Mouse (Mus musculus) ES-CJ7 (cell line): ENCODE results near the gene Gabrb1.
A peak's percentile ranks its signal among the peaks of the same experiment; 100 is the strongest.
"Not testable (repeated sequence)": the region's sequence is repeated elsewhere in the genome, so short reads cannot be mapped to it uniquely, and the experiment has no call there.

Experiments used
- DNase-seq: peaks from one replicate; pipeline ENCODE4 v3.0.0; 2011; ENCODE audit warnings: low read depth, low spot score

Gabrb1 gene

GRCm38 (mm10) chr5:72003811-72004435, 346.0 kb downstream of the Gabrb1 start:
- no peak for DNase-seq

DNA sequence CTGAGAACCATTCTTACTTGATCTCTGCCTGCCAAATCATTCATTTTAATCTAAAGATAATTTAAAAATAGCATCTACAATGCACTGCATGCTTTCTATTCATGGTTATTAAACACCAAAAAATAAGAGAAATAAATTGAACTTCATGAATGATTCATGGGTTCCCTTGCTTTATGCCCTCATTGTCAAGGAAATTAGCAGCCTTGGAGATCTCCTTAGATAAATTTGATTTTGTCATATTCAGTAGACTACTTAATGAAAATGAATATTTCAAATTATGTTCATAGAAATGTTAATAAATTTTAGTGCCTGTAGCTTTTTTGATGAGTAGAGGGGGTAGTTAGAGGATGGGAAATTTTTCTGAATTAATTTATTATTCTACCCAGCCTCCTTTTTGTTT, 379.0 kb downstream of the Gabrb1 start:
- no peak for DNase-seq

- no peak for DNase-seq
Measured at GRCm38 (mm10) chr5:72043226-72044151, 385.6 kb downstream of the Gabrb1 start.

GRCm38 (mm10) chr5:72046261-72046660, 388.3 kb downstream of the Gabrb1 start:
- DNase-seq = no peak

DNA sequence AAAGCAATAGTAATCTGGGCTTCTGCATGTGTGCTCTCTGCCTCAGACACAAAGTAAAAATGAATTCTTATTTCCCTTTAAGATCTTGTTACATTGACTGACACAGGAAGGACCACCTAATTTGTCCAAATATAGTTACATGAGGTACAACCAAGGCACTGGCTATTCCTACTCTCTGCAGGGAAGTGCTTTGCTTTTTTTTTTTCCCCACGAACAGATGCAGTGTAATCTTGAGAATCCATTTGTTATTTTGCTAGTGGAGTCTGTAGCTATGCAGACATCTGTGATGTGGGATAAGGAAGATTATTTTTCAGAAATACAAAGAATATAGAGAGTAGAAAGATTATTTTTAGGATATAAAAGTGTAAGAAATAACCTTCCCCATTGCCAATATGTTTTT, 406.2 kb downstream of the Gabrb1 start:
- no peak for DNase-seq

DNA sequence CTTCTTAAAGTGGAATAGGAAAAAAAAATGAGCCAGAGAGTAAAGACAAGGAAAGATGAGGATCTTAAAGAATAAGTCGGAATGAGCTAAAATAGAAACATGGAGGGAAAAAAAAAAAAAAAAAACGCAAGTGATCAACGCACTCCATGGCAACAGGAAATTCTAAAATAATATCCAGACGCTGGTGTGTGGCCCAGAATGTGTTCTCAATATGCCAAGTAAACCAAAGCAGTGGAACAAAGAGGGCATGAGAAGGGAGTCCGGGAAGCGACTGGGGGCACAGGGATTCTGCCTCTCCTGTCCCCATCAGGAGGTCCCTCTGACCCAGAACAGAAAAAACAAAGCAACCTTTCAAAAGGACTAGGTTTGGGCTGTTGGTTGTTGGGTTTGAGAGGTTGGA, 410.9 kb downstream of the Gabrb1 start:
- DNase-seq = no peak

GRCm38 (mm10) chr5:72069398-72069797, 411.5 kb downstream of the Gabrb1 start:
- DNase-seq = not testable (repeated sequence)

- DNase-seq = no peak
Measured at GRCm38 (mm10) chr5:72076781-72077180, 418.9 kb downstream of the Gabrb1 start.

GRCm38 (mm10) chr5:72086518-72086917, 428.6 kb downstream of the Gabrb1 start:
- DNase-seq = no peak

- no peak for DNase-seq
Measured at GRCm38 (mm10) chr5:72094582-72094981, 436.7 kb downstream of the Gabrb1 start.

DNA sequence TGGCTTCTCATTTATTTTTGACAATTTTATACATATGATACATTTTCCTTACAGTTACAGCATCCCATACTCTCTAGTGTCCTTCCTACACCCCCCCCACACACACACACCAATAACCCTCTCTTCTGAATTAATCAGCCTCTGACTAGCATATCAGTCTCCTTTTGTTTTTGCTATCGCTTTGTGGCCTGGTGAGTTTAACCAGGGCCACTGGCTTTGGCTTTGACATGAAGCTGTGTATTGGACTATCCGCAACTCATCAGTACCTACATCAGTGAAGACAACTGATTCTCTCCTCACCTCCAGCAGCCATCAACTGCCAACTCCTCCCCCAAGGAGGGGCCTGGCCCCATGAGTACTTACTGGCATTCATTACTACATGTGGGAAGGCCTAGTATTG, 437.1 kb downstream of the Gabrb1 start:
- DNase-seq = no peak

DNA sequence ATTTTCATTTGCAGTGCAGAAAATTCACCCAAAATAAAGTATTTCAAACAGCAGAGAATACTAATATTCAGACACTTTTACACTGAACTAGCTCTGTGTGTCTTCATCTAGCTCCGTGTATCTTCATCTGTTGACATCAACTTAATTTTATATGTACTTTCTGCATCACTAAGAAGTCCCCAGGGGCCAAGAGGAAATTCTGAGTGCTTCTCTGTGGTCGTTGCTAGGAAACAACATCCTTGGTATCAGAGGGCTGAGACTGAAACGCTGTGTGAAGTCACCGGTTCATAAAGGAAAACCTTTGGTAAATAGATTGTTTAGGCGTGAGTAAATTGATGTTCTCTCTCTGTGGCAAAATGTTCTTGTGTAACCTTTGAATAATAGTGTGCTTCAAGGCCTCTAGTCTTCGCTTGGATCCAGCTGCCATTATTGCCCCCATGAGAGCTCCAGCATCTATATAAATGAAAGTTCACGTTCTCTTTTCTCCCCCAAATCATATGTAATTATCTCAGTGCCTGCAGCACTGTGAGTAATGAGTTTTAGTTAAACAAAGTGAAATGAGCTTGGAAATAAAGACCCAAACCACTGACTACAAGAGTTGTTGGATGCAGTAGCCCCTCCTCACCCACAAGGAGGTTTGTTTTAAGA, 446.5 kb downstream of the Gabrb1 start:
- DNase-seq = no peak

DNA sequence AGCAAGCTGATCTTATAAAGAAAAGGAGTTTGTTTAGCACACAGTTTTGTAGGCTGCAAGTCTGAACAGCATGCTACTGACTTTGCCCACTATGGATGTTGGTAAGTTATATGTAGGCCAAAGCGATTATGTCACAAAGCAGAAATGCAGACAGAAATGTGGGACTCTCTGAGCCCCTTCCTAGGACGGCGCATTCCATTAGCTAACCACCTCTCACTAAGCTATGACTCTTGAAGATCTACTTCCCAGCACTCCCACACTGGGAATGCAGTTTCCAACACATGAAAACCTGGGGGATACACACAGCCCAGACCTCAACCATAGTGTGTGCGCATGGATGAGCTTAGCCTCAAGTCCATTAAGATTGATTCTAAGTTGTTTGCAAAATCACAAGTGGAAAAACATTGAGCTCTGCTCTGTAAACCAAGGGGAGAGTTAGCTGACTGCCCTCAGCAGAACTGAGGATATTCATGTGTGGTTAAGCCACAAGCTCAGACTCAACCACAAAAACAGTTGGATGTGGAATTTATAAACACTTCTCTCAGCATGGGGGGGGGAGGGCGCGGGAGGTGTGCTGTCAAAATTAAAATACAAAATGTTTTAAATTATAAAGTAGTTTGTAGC, 464.6 kb downstream of the Gabrb1 start:
- DNase-seq = no peak

DNA sequence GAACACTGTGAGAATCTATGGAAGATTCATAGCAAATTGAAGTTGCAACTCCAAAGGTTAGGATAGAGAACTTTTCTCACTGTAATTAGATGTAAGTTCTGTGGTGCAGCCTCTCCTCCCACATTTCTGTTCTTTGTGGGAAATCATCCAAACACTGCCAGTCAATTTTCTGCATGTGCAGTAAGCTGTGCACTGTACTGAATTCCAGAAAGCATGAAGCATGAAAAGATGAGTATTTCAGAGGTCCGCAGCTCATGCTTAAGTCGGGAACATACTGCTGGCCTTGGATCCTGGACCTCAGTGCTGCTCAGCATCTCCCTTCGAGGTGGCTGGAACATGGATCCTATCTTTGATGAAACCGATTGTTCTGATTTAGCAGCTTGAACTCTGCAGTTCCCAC, 468.8 kb downstream of the Gabrb1 start:
- no peak for DNase-seq

GRCm38 (mm10) chr5:72133906-72134305, 476.0 kb downstream of the Gabrb1 start:
- DNase-seq = peak; percentile 59

DNA sequence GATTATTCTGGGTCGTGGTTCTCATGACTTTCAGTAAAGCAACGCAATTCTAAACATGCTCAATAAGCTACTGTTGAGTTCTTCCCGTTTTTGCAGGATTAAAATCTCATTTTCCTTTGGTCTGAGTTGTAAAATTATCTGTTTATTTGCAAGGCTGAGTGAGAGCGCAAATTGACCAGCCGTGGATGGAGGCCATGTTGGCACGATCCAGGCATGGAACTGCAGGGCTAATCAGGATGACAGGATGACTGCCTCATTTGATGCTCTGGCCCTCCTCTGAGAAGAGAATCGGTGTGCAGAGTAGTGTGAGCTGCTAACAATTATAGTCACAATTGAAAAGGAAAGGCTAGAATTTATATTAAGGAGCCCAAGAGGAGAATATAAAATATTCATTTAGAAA, 480.3 kb downstream of the Gabrb1 start:
- no peak for DNase-seq

DNA sequence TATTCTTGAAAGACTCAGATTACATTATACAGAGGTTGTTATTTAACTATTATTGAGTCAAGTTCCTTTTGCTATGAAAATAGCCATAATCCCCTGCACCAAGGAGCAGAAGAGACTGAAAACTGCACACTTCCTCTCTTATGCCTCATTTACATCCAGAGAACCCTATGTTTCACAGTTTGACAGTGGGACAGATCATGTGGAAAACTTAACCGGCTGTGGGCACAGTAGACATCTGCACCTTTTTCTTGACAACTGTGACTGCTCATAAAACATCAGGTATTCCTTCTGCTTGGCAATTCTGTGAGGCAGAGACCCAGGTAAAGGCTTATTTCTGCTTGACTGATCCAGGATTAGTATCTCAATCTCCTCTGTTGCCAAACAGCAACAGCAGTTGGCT, 481.7 kb downstream of the Gabrb1 start:
- DNase-seq = no peak

DNA sequence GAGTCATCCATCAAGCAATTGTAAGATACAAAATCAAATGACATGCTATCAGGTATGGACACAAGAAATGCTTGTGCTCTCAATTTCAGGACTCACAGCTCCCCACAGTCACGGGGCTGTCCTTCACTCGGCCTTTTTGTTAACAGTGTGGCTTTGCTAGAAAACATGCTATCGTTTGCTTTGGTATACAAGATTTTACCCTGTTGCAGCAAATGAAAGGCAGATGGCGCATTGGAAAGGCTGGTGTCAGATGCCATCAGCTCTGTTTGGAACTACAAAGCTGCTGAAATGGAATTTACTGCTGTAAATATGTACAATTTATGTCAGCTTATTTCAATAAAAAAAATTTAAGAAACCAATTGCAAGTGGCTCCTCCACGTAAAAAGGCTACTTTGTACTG, 490.8 kb downstream of the Gabrb1 start:
- DNase-seq = no peak

DNA sequence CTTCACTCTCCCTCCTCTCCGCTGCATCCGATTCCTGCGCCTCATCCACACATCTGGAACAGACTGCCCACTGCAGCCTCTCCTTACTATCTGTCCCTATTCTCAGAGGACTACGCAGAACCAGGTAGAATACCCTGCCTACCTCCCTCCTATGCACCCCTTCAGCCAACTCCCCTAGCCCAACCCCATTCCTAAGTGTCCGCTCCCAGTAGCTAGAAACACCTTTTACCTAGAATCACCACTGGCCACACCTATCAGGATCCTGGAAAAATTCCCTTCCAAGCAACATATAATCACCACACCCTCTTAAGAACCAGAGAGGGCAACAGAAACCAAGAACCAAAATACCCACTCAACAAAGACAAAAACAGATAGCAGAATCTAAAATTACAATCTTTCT, 493.0 kb downstream of the Gabrb1 start:
- no peak for DNase-seq

DNA sequence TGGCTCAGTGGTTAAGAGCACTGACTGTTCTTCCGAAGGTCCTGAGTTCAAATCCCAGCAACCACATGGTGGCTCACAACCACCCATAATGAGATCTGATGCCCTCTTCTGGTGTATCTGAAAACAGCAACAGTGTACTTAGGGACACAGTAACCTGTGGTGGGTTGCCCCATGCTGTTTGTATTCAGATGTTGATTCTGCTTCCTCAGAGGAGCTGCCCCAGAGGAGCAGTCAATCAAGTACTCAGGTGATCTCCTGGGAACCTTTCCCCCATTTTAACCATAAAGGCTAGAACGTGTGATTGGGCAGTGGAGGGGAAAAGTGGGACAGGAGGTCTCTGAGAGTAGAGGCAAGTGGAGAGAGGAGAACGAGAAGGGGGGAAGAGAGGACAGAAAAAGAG, 497.8 kb downstream of the Gabrb1 start:
- DNase-seq = peak; percentile 88

DNA sequence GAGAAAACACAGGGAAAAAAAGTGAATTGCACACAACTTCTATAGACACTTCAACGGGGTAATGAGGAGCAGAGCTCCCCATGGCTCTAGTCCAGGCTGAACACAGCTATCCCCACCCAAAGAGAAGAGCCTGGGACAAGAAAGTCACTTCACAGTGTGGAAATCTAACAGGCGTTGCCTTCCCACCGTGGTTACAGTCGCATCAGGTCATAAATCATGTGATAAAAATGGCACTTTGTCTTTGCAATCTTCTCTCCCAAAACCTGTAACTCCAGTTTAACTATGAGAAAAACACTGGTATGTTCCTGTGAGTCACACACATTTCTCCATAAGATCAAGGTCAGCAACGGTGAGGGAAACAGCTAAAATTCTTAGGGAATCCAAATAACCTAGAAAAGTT, 498.7 kb downstream of the Gabrb1 start:
- DNase-seq = no peak

GRCm38 (mm10) chr5:72158667-72159066, 500.8 kb downstream of the Gabrb1 start:
- DNase-seq = no peak
